Mouse (Mus musculus) heart, postnatal 0 days (tissue): Measurements from ENCODE around the gene Serpinb1c. TPM values are rescaled to one million over a fixed set of nuclear protein-coding genes. Genes with fewer than 3 reads are reported as not detected.

Experiments
- ATAC-seq: fragments of 200-750 bp; cut with Nextera tagmentation; 2 replicates; pipeline ENCODE4 v1.8.0; 2017; ENCODE audit warnings: low read depth, moderate number of reproducible peaks, moderate library complexity; ENCODE audit not compliant: insufficient read depth
- DNase-seq: peaks from one replicate; pipeline ENCODE4 v3.0.0-alpha.2; 2016; ENCODE audit warnings: low spot score
- H3K27ac ChIP-seq: fragments of 300-500 bp; sonication (generic); 2 replicates; pipeline ENCODE4 v1.5.1; 2014; ENCODE audit warnings: low read depth, mild to moderate bottlenecking
- H3K27me3 ChIP-seq: fragments of 300-500 bp; sonication (generic); 2 replicates; pipeline ENCODE4 v1.6.1; 2014; ENCODE audit warnings: low read length, mixed read lengths; ENCODE audit not compliant: control insufficient read depth, insufficient read depth
- H3K36me3 ChIP-seq: fragments of 300-500 bp; sonication (generic); replicated peaks from 2 replicates; pipeline ENCODE4 v1.6.1; 2014; ENCODE audit warnings: low read length, mixed read lengths; ENCODE audit not compliant: control insufficient read depth, insufficient read depth
- H3K4me1 ChIP-seq: fragments of 300-500 bp; sonication (generic); 2 replicates; pipeline ENCODE4 v1.6.1; 2014; ENCODE audit warnings: antibody characterized with exemption; ENCODE audit not compliant: control insufficient read depth, insufficient read depth
- H3K4me2 ChIP-seq: fragments of 300-500 bp; sonication (generic); 2 replicates; pipeline ENCODE4 v1.6.1; 2014; ENCODE audit warnings: low read depth, mild to moderate bottlenecking, low read length, moderate library complexity
- H3K4me3 ChIP-seq: fragments of 300-500 bp; sonication (generic); 2 replicates; pipeline ENCODE4 v1.5.1; 2014; ENCODE audit warnings: low read depth, low read length
- H3K9ac ChIP-seq: fragments of 300-500 bp; sonication (generic); replicated peaks from 2 replicates; pipeline ENCODE4 v1.6.1; 2014; ENCODE audit warnings: low read depth, low read length, mixed read lengths
- H3K9me3 ChIP-seq: fragments of 300-500 bp; sonication (generic); replicated peaks from 2 replicates; pipeline ENCODE4 v1.6.1; 2016; ENCODE audit warnings: low read length; ENCODE audit not compliant: control insufficient read depth
- CTCF ChIP-seq: IDR thresholded peaks from 2 replicates; pipeline ENCODE4 v1.5.1; 2016; ENCODE audit warnings: antibody characterized with exemption, control low read depth, low read depth
- EP300 ChIP-seq: IDR thresholded peaks from 2 replicates; pipeline ENCODE4 v1.6.1; 2016; ENCODE audit warnings: antibody characterized with exemption, low read depth
- WGBS: fragments of 180-500 bp; shearing (Covaris S2); extraction: QIAGEN DNeasy Blood & Tissue Kit; methylation state at CpG from one replicate; pipeline ENCODE4 v1.1.7; 2014; 5-methylcytosine and 5-hydroxymethylcytosine counted together
- polyA plus RNA-seq: library from polyadenylated mRNA; unstranded; fragments of >200 nt; fragmentation: Nextera tagmentation; extraction: Ambion mirVana; gene quantifications from 2 replicates; pipeline ENCODE4 v1.2.1, GENCODE M21; 2015
- total RNA-seq: library from RNA; depleted of rRNA; stranded (reverse); fragments of >200 nt; gene quantifications from 2 replicates; pipeline ENCODE4 v1.2.3, GENCODE M21; 2014; ENCODE audit warnings: low replicate concordance; rRNA removed

The Serpinb1c gene
- total and polyA plus RNA-seq, 2 experiments from 2014 or later, result 0.25 TPM; not detected in 1

GRCm38 (mm10) chr13:32831505-32832273 is 66.3 kb downstream of the Serpinb1c start:
- no peak overlapping the region for H3K4me3 ChIP-seq
- no peak for DNase-seq
- no peaks in the 10 kb centered on the region for H3K27me3 ChIP-seq
- ATAC-seq, result no peak
- TF ChIP-seq CTCF (no peak), EP300 (no peak)
- no peak overlapping the region for H3K9ac ChIP-seq
- no peak overlapping the region for H3K27ac ChIP-seq
- peaks cover 5% of the 10 kb centered on the region; the same call in 1 of the 2 replicates for H3K4me1 ChIP-seq
- 61% methylated on average over 3 of the region's 3 CpGs for WGBS
- no peaks in the 10 kb centered on the region for H3K36me3 ChIP-seq
- H3K4me2 ChIP-seq, result no peak overlapping the region
- H3K9me3 ChIP-seq, result no peaks in the 10 kb centered on the region

Other genes starting within 250 kb of the Serpinb1c start
- 1.6 and 5.6 TPM in 2 replicates for gene Mylk4, start 114.3 kb downstream of the Serpinb1c start, total RNA-seq
- 2.4 and 2.8 TPM in 2 replicates for gene Mylk4, start 114.3 kb downstream of the Serpinb1c start, polyA plus RNA-seq
- 33.1 and 66.7 TPM in 2 replicates for gene Wrnip1, start 96.2 kb downstream of the Serpinb1c start, total RNA-seq
- gene Wrnip1, start 96.2 kb downstream of the Serpinb1c start, polyA plus RNA-seq, result 11.2 and 12.1 TPM in 2 replicates
- gene D930007J09Rik, start 95.4 kb downstream of the Serpinb1c start, total RNA-seq, result not detected in 2 replicates
- not detected in 2 replicates for gene D930007J09Rik, start 95.4 kb downstream of the Serpinb1c start, polyA plus RNA-seq
- gene Serpinb1a, start 47.0 kb downstream of the Serpinb1c start, total RNA-seq, result 1.8 and 19.6 TPM in 2 replicates
- gene Serpinb1a, start 47.0 kb downstream of the Serpinb1c start, polyA plus RNA-seq, result 13.8 and 16.1 TPM in 2 replicates
- gene Serpinb6b, start 67.0 kb upstream of the Serpinb1c start, total RNA-seq, result 46.1 and 66.6 TPM in 2 replicates
- 23.4 and 30.8 TPM in 2 replicates for gene Serpinb6b, start 67.0 kb upstream of the Serpinb1c start, polyA plus RNA-seq
- 3.9 and 5.5 TPM in 2 replicates for gene Serpinb9, start 105.0 kb upstream of the Serpinb1c start, total RNA-seq
- gene Serpinb9, start 105.0 kb upstream of the Serpinb1c start, polyA plus RNA-seq, result 6.3 and 7.9 TPM in 2 replicates
- gene Serpinb9b, start 129.2 kb upstream of the Serpinb1c start, total RNA-seq, result 0.23 and 0.81 TPM in 2 replicates
- gene Serpinb9b, start 129.2 kb upstream of the Serpinb1c start, polyA plus RNA-seq, result 0.33 and 0.36 TPM in 2 replicates
- gene Serpinb1b, start 180.4 kb upstream of the Serpinb1c start, total RNA-seq, result 0.50 TPM in 1 of 2 replicates, not detected in the other
- gene Serpinb1b, start 180.4 kb upstream of the Serpinb1c start, polyA plus RNA-seq, result 0.22 TPM in 1 of 2 replicates, not detected in the other